Mouse (Mus musculus): Measurements from ENCODE around the gene Psme2.

The Psme2 gene

GRCm38 (mm10) chr14:55596036-55596690, 5.2 kb upstream of the Psme2 start:
- DNase-seq (ENCODE audit: low spot score), result no peak

GRCm38 (mm10) chr14:55592226-55592625, 1.3 kb upstream of the Psme2 start:
- DNase-seq (ENCODE audit: low spot score), result peak; percentile 43

- DNase-seq (ENCODE audit: low spot score), result peak; percentile 94
Measured at GRCm38 (mm10) chr14:55591331-55591891, 498 bp upstream of the Psme2 start, which contains the start of gene Rnf31. Gene Rnf31, plus strand, starts transcription at chr14:55591708.

- DNase-seq (ENCODE audit: low spot score), result no peak
Measured at GRCm38 (mm10) chr14:55589771-55590448, 1.0 kb downstream of the Psme2 start.

GRCm38 (mm10) chr14:55589271-55589670, 1.6 kb downstream of the Psme2 start:
- DNase-seq (ENCODE audit: low spot score), result no peak

GRCm38 (mm10) chr14:55586149-55586548, 4.8 kb downstream of the Psme2 start:
- no peak for DNase-seq (ENCODE audit: low spot score)

- no peak for DNase-seq (ENCODE audit: low spot score)
Measured at GRCm38 (mm10) chr14:55585566-55585960, 5.3 kb downstream of the Psme2 start.

GRCm38 (mm10) chr14:55584702-55585565, 6.0 kb downstream of the Psme2 start, which contains the start of gene Emc9:
Gene Emc9, minus strand, starts transcription at chr14:55585302.
- peak; percentile 70 for DNase-seq (ENCODE audit: low spot score)

- DNase-seq (ENCODE audit: low spot score), result no peak
Measured at GRCm38 (mm10) chr14:55584303-55584701, 6.6 kb downstream of the Psme2 start.

GRCm38 (mm10) chr14:55581981-55582681, 8.8 kb downstream of the Psme2 start:
- no peak for DNase-seq (ENCODE audit: low spot score)

GRCm38 (mm10) chr14:55580731-55581130, 10.2 kb downstream of the Psme2 start:
- no peak for DNase-seq (ENCODE audit: low spot score)

- no peak for DNase-seq (ENCODE audit: low spot score)
Measured at GRCm38 (mm10) chr14:55579511-55580496, 11.1 kb downstream of the Psme2 start.

GRCm38 (mm10) chr14:55578668-55579269, 12.1 kb downstream of the Psme2 start:
- peak; percentile 66 for DNase-seq (ENCODE audit: low spot score)

GRCm38 (mm10) chr14:55577871-55578667, 12.8 kb downstream of the Psme2 start, which contains the start of gene Psme1:
Gene Psme1, plus strand, starts transcription at chr14:55578123.
- DNase-seq (ENCODE audit: low spot score), result peak; percentile 84

GRCm38 (mm10) chr14:55576376-55576775, 14.5 kb downstream of the Psme2 start:
- no peak for DNase-seq (ENCODE audit: low spot score)

- no peak for DNase-seq (ENCODE audit: low spot score)
Measured at GRCm38 (mm10) chr14:55575711-55576110, 15.2 kb downstream of the Psme2 start.

GRCm38 (mm10) chr14:55575302-55575701, 15.6 kb downstream of the Psme2 start, which contains the start of gene Fitm1:
Gene Fitm1, plus strand, starts transcription at chr14:55575617.
- no peak for DNase-seq (ENCODE audit: low spot score)

GRCm38 (mm10) chr14:55571760-55572159, 19.2 kb downstream of the Psme2 start:
- no peak for DNase-seq (ENCODE audit: low spot score)

- DNase-seq (ENCODE audit: low spot score), result no peak
Measured at GRCm38 (mm10) chr14:55570588-55570987, 20.3 kb downstream of the Psme2 start.
